9 mouse cellular contexts compared by ENCODE assay signal in genomic region chr5:151022939-151023338, GRCm38 (mm10).
A peak's percentile ranks its signal among the peaks of the same experiment; 100 is the strongest.
DNase-seq lines count a peak whose midpoint lies in the region; ATAC-seq lines count a peak whose summit lies in the region.
"Had no signal": no experiment of that assay in that cellular context is flagged by ENCODE, and none has a peak within 500 bp of the region (broad histone marks: within the 10 kb centered on the region; RNA-seq: fewer than 3 reads in every experiment).

No protein-coding gene starts in this region.

- DNase-seq in heart, postnatal 36 days: no peak
- DNase-seq in lung, adult 18-20 months: no peak
- peak; percentile 41 for DNase-seq in forebrain, embryonic 14.5 days (ENCODE audit: low spot score)
- no peak for DNase-seq in gastrocnemius, postnatal 25 days
- no peak for DNase-seq in adrenal gland, postnatal 14 days

- intact Hi-C loops in heart, postnatal 36 days (cut with DNase I): loop anchor here (5.0 kb wide), 1 partner anchor 71 kb away; the partner anchor contains the start of gene Kl

- no peaks in the 10 kb centered on the region for H3K27me3 ChIP-seq in heart, embryonic 14.5 days (ENCODE audit: control insufficient read depth, insufficient read depth, low read length)
- no peaks in the 10 kb centered on the region for H3K27me3 ChIP-seq in lung, embryonic 16.5 days (ENCODE audit: control insufficient read depth, insufficient read depth, low read depth, low read length)
- no peaks in the 10 kb centered on the region for H3K27me3 ChIP-seq in forebrain, embryonic 14.5 days (replicated peaks; ENCODE audit: control insufficient read depth, insufficient read depth, low read length)
- no peaks in the 10 kb centered on the region for H3K27me3 ChIP-seq in neural tube, embryonic 15.5 days (replicated peaks)

- H3K9me3 ChIP-seq in heart, embryonic 14.5 days (ENCODE audit: control insufficient read depth, low read length): no peaks in the 10 kb centered on the region
- H3K9me3 ChIP-seq in lung, embryonic 16.5 days (ENCODE audit: control insufficient read depth, low read length): no peaks in the 10 kb centered on the region
- H3K9me3 ChIP-seq in forebrain, embryonic 14.5 days (replicated peaks; ENCODE audit: control insufficient read depth, low read length): no peaks in the 10 kb centered on the region
- H3K9me3 ChIP-seq in neural tube, embryonic 15.5 days (replicated peaks): no peaks in the 10 kb centered on the region

- no peak for ATAC-seq in heart, embryonic 14.5 days (ENCODE audit: insufficient number of reproducible peaks, insufficient read depth, low FRiP score, low read depth)
- no peak for ATAC-seq in lung, embryonic 16.5 days (ENCODE audit: low read depth)
- ATAC-seq in forebrain, embryonic 14.5 days: no peak
- no peak for ATAC-seq in neural tube, embryonic 15.5 days (ENCODE audit: low FRiP score)

- H3K9ac ChIP-seq in heart, embryonic 14.5 days (ENCODE audit: low read length): no peak overlapping the region
- no peak overlapping the region for H3K9ac ChIP-seq in lung, embryonic 16.5 days (ENCODE audit: low read length)
- no peak overlapping the region for H3K9ac ChIP-seq in forebrain, embryonic 14.5 days (ENCODE audit: low read length)
- H3K9ac ChIP-seq in neural tube, embryonic 15.5 days (replicated peaks): no peak overlapping the region

- H3K36me3 ChIP-seq in heart, embryonic 14.5 days (ENCODE audit: control insufficient read depth, insufficient read depth, low read length): no peaks in the 10 kb centered on the region
- H3K36me3 ChIP-seq in lung, embryonic 16.5 days (ENCODE audit: control insufficient read depth, insufficient read depth, low read length): no peaks in the 10 kb centered on the region
- no peaks in the 10 kb centered on the region for H3K36me3 ChIP-seq in forebrain, embryonic 14.5 days (ENCODE audit: control insufficient read depth, insufficient read depth, low read length)
- no peaks in the 10 kb centered on the region for H3K36me3 ChIP-seq in neural tube, embryonic 15.5 days

- no peak overlapping the region for H3K4me3 ChIP-seq in heart, embryonic 14.5 days (ENCODE audit: control insufficient read depth in 1 of 2, insufficient read depth in 1 of 2, low read depth in 1 of 2, low read length in 2 of 2)
- no peak overlapping the region for H3K4me3 ChIP-seq in lung, embryonic 16.5 days (ENCODE audit: low read length)
- no peak overlapping the region for H3K4me3 ChIP-seq in forebrain, embryonic 14.5 days (ENCODE audit: low read depth, low read length)
- no peak overlapping the region for H3K4me3 ChIP-seq in neural tube, embryonic 15.5 days (replicated peaks)
- H3K4me3 ChIP-seq: myocyte had no signal

- peaks cover 5 to 8% of the 10 kb centered on the region in 2 experiments for H3K4me1 ChIP-seq in heart, embryonic 14.5 days (ENCODE audit: control insufficient read depth in 2 of 2, insufficient read depth in 2 of 2, low read length in 2 of 2)
- peaks cover 13% of the 10 kb centered on the region for H3K4me1 ChIP-seq in lung, embryonic 16.5 days (replicated peaks; ENCODE audit: control insufficient read depth, insufficient read depth, low read length)
- H3K4me1 ChIP-seq in forebrain, embryonic 14.5 days (ENCODE audit: control insufficient read depth, insufficient read depth, low read length): peaks cover 24% of the 10 kb centered on the region; the same call in 1 of the 2 replicates
- H3K4me1 ChIP-seq in neural tube, embryonic 15.5 days: peaks cover 37% of the 10 kb centered on the region

- 13% methylated on average over 1 of the region's 1 CpGs for WGBS in heart, embryonic 14.5 days
- WGBS in lung, embryonic 16.5 days: 12% methylated on average over 1 of the region's 1 CpGs
- WGBS in forebrain, embryonic 14.5 days: 14% methylated on average over 1 of the region's 1 CpGs
- 31% methylated on average over 1 of the region's 1 CpGs for WGBS in neural tube, embryonic 15.5 days

- H3K27ac ChIP-seq in heart, embryonic 14.5 days (replicated peaks in 1 of 2; ENCODE audit: control insufficient read depth in 1 of 2, insufficient read depth in 1 of 2, low read depth in 2 of 2, low read length in 2 of 2): no peak overlapping the region
- H3K27ac ChIP-seq in lung, embryonic 16.5 days (ENCODE audit: low read length): no peak overlapping the region; the same call in 1 of the 2 replicates
- H3K27ac ChIP-seq in forebrain, embryonic 14.5 days (ENCODE audit: low read depth, low read length): 0 out of 2 replicates have a peak overlapping the region, but pooled peaks have one; percentile 9
- peak overlapping the region; percentile 65; the same call in 1 of the 2 replicates for H3K27ac ChIP-seq in neural tube, embryonic 15.5 days (replicated peaks)

- peak overlapping the region; percentile 24; the same call in 1 of the 2 replicates for H3K4me2 ChIP-seq in heart, embryonic 14.5 days (ENCODE audit: low read length)
- H3K4me2 ChIP-seq in lung, embryonic 16.5 days (ENCODE audit: low read depth, low read length): peak overlapping the region; percentile 28; the same call in 1 of the 2 replicates
- no peak overlapping the region for H3K4me2 ChIP-seq in forebrain, embryonic 14.5 days (ENCODE audit: low read length)
- no peak overlapping the region; the same call in 1 of the 2 replicates for H3K4me2 ChIP-seq in neural tube, embryonic 15.5 days

Comparison
In these comparisons a context has a peak if more than half of its experiments do, and no peak if none do; other contexts are left out.
1. H3K27ac ChIP-seq: peak in forebrain, embryonic 14.5 days (single experiment) and neural tube, embryonic 15.5 days (single experiment); none in heart, embryonic 14.5 days (0 of 2) and lung, embryonic 16.5 days (single experiment).
2. H3K4me2 ChIP-seq: peak in heart, embryonic 14.5 days (single experiment) and lung, embryonic 16.5 days (single experiment); none in forebrain, embryonic 14.5 days (single experiment) and neural tube, embryonic 15.5 days (single experiment).